ENCODE assay signal across 9 mouse cellular contexts in genomic region chr6:54478646-54479324, GRCm38 (mm10). TPM values are rescaled to one million over a fixed set of nuclear protein-coding genes. Genes with fewer than 3 reads are reported as not detected.
A peak's percentile ranks its signal among the peaks of the same experiment; 100 is the strongest.
DNase-seq lines count a peak whose midpoint lies in the region; ATAC-seq lines count a peak whose summit lies in the region.
"Had no signal": no experiment of that assay in that cellular context is flagged by ENCODE, and none has a peak within 500 bp of the region (broad histone marks: within the 10 kb centered on the region; RNA-seq: fewer than 3 reads in every experiment).

No protein-coding gene starts in this region.

- H3K36me3 ChIP-seq in kidney, embryonic 16.5 days (ENCODE audit: insufficient read depth, low read length) = no peaks in the 10 kb centered on the region
- no peaks in the 10 kb centered on the region for H3K36me3 ChIP-seq in heart, embryonic 11.5 days (ENCODE audit: control insufficient read depth, insufficient read depth, low read length)

- peaks cover 13% of the 10 kb centered on the region; the same call in 1 of the 2 replicates for H3K4me1 ChIP-seq in kidney, embryonic 16.5 days (ENCODE audit: insufficient read depth, low read length)
- H3K4me1 ChIP-seq in heart, embryonic 11.5 days (ENCODE audit: control insufficient read depth, insufficient read depth, low read length) = peaks cover 15% of the 10 kb centered on the region

- no peak overlapping the region for H3K27ac ChIP-seq in kidney, embryonic 16.5 days (ENCODE audit: low read length)
- H3K27ac ChIP-seq in heart, embryonic 11.5 days (ENCODE audit: low read depth, low read length) = no peak overlapping the region

- no peak for ATAC-seq in kidney, embryonic 16.5 days (ENCODE audit: low FRiP score, low TSS enrichment)
- ATAC-seq in heart, embryonic 11.5 days (replicated peaks; ENCODE audit: insufficient number of reproducible peaks, low FRiP score, low TSS enrichment) = no peak

- H3K4me2 ChIP-seq in kidney, embryonic 16.5 days (replicated peaks; ENCODE audit: low read depth, low read length) = no peak overlapping the region
- no peak overlapping the region for H3K4me2 ChIP-seq in heart, embryonic 11.5 days

- no peak overlapping the region for H3K4me3 ChIP-seq in kidney, embryonic 16.5 days (ENCODE audit: low read length)
- H3K4me3 ChIP-seq in heart, embryonic 11.5 days (ENCODE audit: low read depth, low read length) = no peak overlapping the region

- no peaks in the 10 kb centered on the region for H3K27me3 ChIP-seq in kidney, embryonic 16.5 days (ENCODE audit: insufficient read depth, low read length)
- H3K27me3 ChIP-seq in heart, embryonic 11.5 days (ENCODE audit: control insufficient read depth, insufficient read depth, low read length) = no peaks in the 10 kb centered on the region

- peak; percentile 38 for DNase-seq in kidney, adult 9 months
- DNase-seq in adipocyte (ENCODE audit: low spot score) = peak; percentile 21
- DNase-seq in cerebellum, adult 9-11 months = peak; percentile 64
- peak; percentile 35 to 53 for DNase-seq in kidney, postnatal 4 days
- no peak for DNase-seq in testis, postnatal 10 days (ENCODE audit: low spot score)
- no peak for DNase-seq in c-Kit-positive CD71-positive TER-119-positive erythroid progenitor cells, embryonic 14.5 days (ENCODE audit: low spot score)
- DNase-seq: thymus, adult 18-20 months had no signal

- no peaks in the 10 kb centered on the region for H3K9me3 ChIP-seq in kidney, embryonic 16.5 days (ENCODE audit: low read length)
- no peaks in the 10 kb centered on the region for H3K9me3 ChIP-seq in heart, embryonic 11.5 days (replicated peaks; ENCODE audit: control insufficient read depth, low read length)

- no peak overlapping the region for H3K9ac ChIP-seq in kidney, embryonic 16.5 days (replicated peaks; ENCODE audit: low read length)
- H3K9ac ChIP-seq in heart, embryonic 11.5 days (ENCODE audit: low read depth, low read length) = no peak overlapping the region

- WGBS in kidney, embryonic 16.5 days = 74% methylated on average over 5 of the region's 5 CpGs
- 62% methylated on average over 5 of the region's 5 CpGs for WGBS in heart, embryonic 11.5 days (ENCODE audit: insufficient replicate concordance)

RNA-seq across cellular contexts. Expression of gene Wipf3, which starts 49.4 kb away (rescaled TPM):
- polyA plus RNA-seq in kidney, embryonic 16.5 days (2015; fragmentation: Nextera tagmentation; extraction: Ambion mirVana) = 3.1 and 3.2 TPM in 2 replicates
- polyA plus RNA-seq in heart, embryonic 11.5 days (2014; fragmentation: Nextera tagmentation; extraction: Ambion mirVana) = 3.5 and 3.8 TPM in 2 replicates

Comparison
In these comparisons a context has a peak if more than half of its experiments do, and no peak if none do; other contexts are left out.
1. DNase-seq: peak in kidney, adult 9 months (single experiment), adipocyte (single experiment), cerebellum, adult 9-11 months (single experiment) and kidney, postnatal 4 days (2 of 2); none in testis, postnatal 10 days (single experiment) and c-Kit-positive CD71-positive TER-119-positive erythroid progenitor cells, embryonic 14.5 days (single experiment).